Mouse (Mus musculus) midbrain, embryonic 12.5 days (tissue): ENCODE data around the gene Mpv17l2. TPM values are rescaled to one million over a fixed set of nuclear protein-coding genes. Genes with fewer than 3 reads are reported as not detected.

Experiments used
- ATAC-seq: fragments of 200-750 bp; cut with Nextera tagmentation; 2 replicates; pipeline ENCODE4 v1.8.0; 2017; ENCODE audit warnings: low read depth, moderate TSS enrichment, moderate library complexity; ENCODE audit not compliant: low FRiP score
- H3K27ac ChIP-seq: fragments of 300-500 bp; sonication (generic); replicated peaks from 2 replicates; pipeline ENCODE4 v1.5.1; 2016; ENCODE audit warnings: mild to moderate bottlenecking
- H3K27me3 ChIP-seq: fragments of 300-500 bp; sonication (generic); 2 replicates; pipeline ENCODE4 v1.6.1; 2016; ENCODE audit warnings: mild to moderate bottlenecking
- H3K36me3 ChIP-seq: fragments of 300-500 bp; sonication (generic); 2 replicates; pipeline ENCODE4 v1.6.1; 2016
- H3K4me1 ChIP-seq: fragments of 300-500 bp; sonication (generic); 2 replicates; pipeline ENCODE4 v1.6.1; 2016
- H3K4me2 ChIP-seq: fragments of 300-500 bp; sonication (generic); replicated peaks from 2 replicates; pipeline ENCODE4 v1.6.1; 2016; ENCODE audit warnings: mild to moderate bottlenecking, moderate library complexity
- H3K4me3 ChIP-seq: fragments of 300-500 bp; sonication (generic); 2 replicates; pipeline ENCODE4 v1.5.1; 2016; ENCODE audit warnings: mild to moderate bottlenecking
- H3K9ac ChIP-seq: fragments of 300-500 bp; sonication (generic); replicated peaks from 2 replicates; pipeline ENCODE4 v1.6.1; 2016; ENCODE audit warnings: mild to moderate bottlenecking, moderate library complexity
- H3K9me3 ChIP-seq: fragments of 300-500 bp; sonication (generic); 2 replicates; pipeline ENCODE4 v1.6.1; 2016; ENCODE audit warnings: mild to moderate bottlenecking
- WGBS: fragments of 180-500 bp; shearing (Covaris S2); methylation state at CpG from one replicate; pipeline ENCODE4 v1.1.7; 2016; 5-methylcytosine and 5-hydroxymethylcytosine counted together
- polyA plus RNA-seq: library from polyadenylated mRNA; unstranded; fragments of >200 nt; fragmentation: Nextera tagmentation; extraction: Ambion mirVana; gene quantifications from 2 replicates; pipeline ENCODE4 v1.2.1, GENCODE M21; 2016

The Mpv17l2 gene
- polyA plus RNA-seq, 1 experiment from 2014 or later = 37.3 TPM

DNA sequence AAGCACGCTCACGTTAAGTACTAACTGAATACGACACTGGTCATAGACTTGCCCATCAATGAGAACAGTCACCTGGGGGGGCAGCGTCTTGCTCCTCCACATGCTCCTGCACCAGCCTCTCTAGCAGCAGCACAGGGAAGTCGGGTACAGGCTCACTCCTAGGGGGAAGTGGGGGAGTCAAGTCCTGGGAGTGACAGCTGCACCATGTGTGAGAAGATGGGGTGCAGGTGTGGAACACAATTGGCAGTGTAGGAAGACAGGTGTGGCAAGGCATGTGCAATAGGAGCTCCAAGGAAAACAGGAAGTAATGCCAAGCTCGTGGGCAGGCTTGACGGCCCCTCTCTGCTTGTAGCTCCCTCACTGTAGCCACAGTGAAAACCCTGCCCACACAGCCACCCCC is 10.5 kb upstream of the Mpv17l2 start:
- Histone ChIP-seq H3K27me3 (peaks cover 25% of the 10 kb centered on the region), H3K4me2 (no peak overlapping the region), H3K9me3 (no peaks in the 10 kb centered on the region), H3K4me1 (peaks cover 38% of the 10 kb centered on the region), H3K9ac (no peak overlapping the region), H3K27ac (no peak overlapping the region), H3K4me3 (no peak overlapping the region), H3K36me3 (peaks cover 68% of the 10 kb centered on the region)
- WGBS = 91% methylated on average over 7 of the region's 7 CpGs
- ATAC-seq = no peak

GRCm38 (mm10) chr8:70770748-70771147 is 10.0 kb upstream of the Mpv17l2 start:
- Histone ChIP-seq H3K9ac (no peak overlapping the region), H3K36me3 (peaks cover 68% of the 10 kb centered on the region)

GRCm38 (mm10) chr8:70769858-70770257 is 9.1 kb upstream of the Mpv17l2 start:
- peaks cover 37% of the 10 kb centered on the region for H3K27me3 ChIP-seq
- H3K27ac ChIP-seq = no peak overlapping the region
- H3K4me3 ChIP-seq = no peak overlapping the region
- no peaks in the 10 kb centered on the region for H3K9me3 ChIP-seq
- no peak for ATAC-seq
- H3K9ac ChIP-seq = no peak overlapping the region; the same call in 1 of the 2 replicates
- H3K36me3 ChIP-seq = peaks cover 68% of the 10 kb centered on the region
- no peak overlapping the region for H3K4me2 ChIP-seq
- H3K4me1 ChIP-seq = peaks cover 36% of the 10 kb centered on the region
- 76% methylated on average over 12 of the region's 12 CpGs for WGBS

More at GRCm38 (mm10) chr8:70770748-70771147, 10.0 kb upstream of the Mpv17l2 start:
- no peak overlapping the region for H3K27ac ChIP-seq
- H3K4me2 ChIP-seq = no peak overlapping the region
- peaks cover 40% of the 10 kb centered on the region for H3K4me1 ChIP-seq
- no peak overlapping the region for H3K4me3 ChIP-seq
- 96% methylated on average over 13 of the region's 13 CpGs for WGBS
- no peaks in the 10 kb centered on the region for H3K9me3 ChIP-seq
- ATAC-seq = no peak
- peaks cover 30% of the 10 kb centered on the region for H3K27me3 ChIP-seq

- peak; percentile 77 for ATAC-seq
- Histone ChIP-seq H3K4me1 (peaks cover 31% of the 10 kb centered on the region), H3K9me3 (no peaks in the 10 kb centered on the region), H3K27me3 (peaks cover 39% of the 10 kb centered on the region), H3K4me2 (peak overlapping the region; percentile 3; the same call in 1 of the 2 replicates), H3K9ac (no peak overlapping the region; the same call in 1 of the 2 replicates), H3K27ac (no peak overlapping the region), H3K4me3 (no peak overlapping the region), H3K36me3 (peaks cover 63% of the 10 kb centered on the region)
- 5% methylated on average over 26 of the region's 26 CpGs for WGBS
Observed at GRCm38 (mm10) chr8:70769359-70769758, 8.6 kb upstream of the Mpv17l2 start.

DNA sequence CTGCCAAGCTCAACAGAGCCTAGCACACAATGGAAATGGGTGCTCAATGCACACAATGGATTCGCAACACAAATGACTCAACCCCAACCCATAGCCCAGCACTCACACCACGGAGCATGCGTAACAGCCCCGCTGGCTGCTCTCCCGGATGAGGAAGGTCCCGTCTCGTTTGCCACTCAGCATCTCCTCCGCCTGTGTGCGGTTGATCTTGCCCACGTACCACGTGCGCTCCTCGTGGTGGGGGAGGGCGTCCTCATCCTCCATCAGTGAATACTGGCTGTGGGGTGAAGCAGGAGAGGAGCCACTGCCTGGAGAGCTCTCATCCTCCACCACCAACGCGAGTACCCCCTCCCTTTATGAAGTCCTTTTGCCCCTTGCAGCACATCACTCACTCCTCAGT is 8.2 kb upstream of the Mpv17l2 start:
- peaks cover 59% of the 10 kb centered on the region for H3K36me3 ChIP-seq
- no peak overlapping the region for H3K27ac ChIP-seq
- H3K27me3 ChIP-seq = peaks cover 39% of the 10 kb centered on the region
- no peaks in the 10 kb centered on the region for H3K9me3 ChIP-seq
- no peak overlapping the region for H3K4me2 ChIP-seq
- H3K9ac ChIP-seq = no peak overlapping the region
- 84% methylated on average over 16 of the region's 16 CpGs for WGBS
- peak; percentile 1; the same call in 1 of the 2 replicates for ATAC-seq
- peaks cover 27% of the 10 kb centered on the region for H3K4me1 ChIP-seq
- H3K4me3 ChIP-seq = no peak overlapping the region

- peaks cover 21% of the 10 kb centered on the region for H3K4me1 ChIP-seq
- H3K9ac ChIP-seq = no peak overlapping the region
- peaks cover 53% of the 10 kb centered on the region for H3K36me3 ChIP-seq
- no peak overlapping the region for H3K27ac ChIP-seq
- peaks cover 39% of the 10 kb centered on the region for H3K27me3 ChIP-seq
- no peak overlapping the region for H3K4me3 ChIP-seq
- H3K9me3 ChIP-seq = no peaks in the 10 kb centered on the region
- no peak overlapping the region for H3K4me2 ChIP-seq
- 95% methylated on average over 32 of the region's 32 CpGs for WGBS
- no peak for ATAC-seq
Observed at GRCm38 (mm10) chr8:70768231-70768776, 7.6 kb upstream of the Mpv17l2 start.

DNA sequence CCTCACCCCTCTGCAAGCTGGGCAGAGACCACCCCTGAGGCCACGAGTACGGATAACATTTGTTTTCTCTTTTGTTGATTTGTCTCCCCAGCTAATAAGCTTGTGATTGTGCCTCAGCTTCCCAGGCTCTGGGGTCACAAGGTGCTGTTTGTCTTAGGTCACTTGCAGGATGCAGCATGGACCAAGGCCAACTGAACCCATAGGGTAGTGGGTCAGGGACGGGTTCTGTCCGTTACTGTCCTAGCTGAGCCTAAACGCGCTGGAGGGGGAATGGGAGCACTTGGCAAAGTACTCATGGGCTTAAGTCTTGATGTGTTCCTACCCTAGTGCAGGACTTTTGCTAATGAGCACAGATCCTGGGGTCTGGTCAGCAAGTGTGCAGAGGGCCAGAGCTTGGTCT is 6.8 kb upstream of the Mpv17l2 start:
- Histone ChIP-seq H3K9ac (no peak overlapping the region), H3K27me3 (peaks cover 39% of the 10 kb centered on the region), H3K9me3 (no peaks in the 10 kb centered on the region), H3K36me3 (peaks cover 46% of the 10 kb centered on the region), H3K27ac (no peak overlapping the region), H3K4me1 (peaks cover 19% of the 10 kb centered on the region), H3K4me3 (no peak overlapping the region), H3K4me2 (no peak overlapping the region)
- ATAC-seq = no peak
- WGBS = 70% methylated on average over 6 of the region's 6 CpGs

- Histone ChIP-seq H3K4me1 (peaks cover 19% of the 10 kb centered on the region), H3K27ac (no peak overlapping the region), H3K4me2 (peak overlapping the region; percentile 55), H3K9ac (peak overlapping the region; percentile 51), H3K9me3 (no peaks in the 10 kb centered on the region), H3K27me3 (peaks cover 39% of the 10 kb centered on the region), H3K36me3 (peaks cover 39% of the 10 kb centered on the region), H3K4me3 (peak overlapping the region; percentile 32)
- 0 out of 2 replicates have a peak, but pooled peaks have one; percentile 8 for ATAC-seq
- 6% methylated on average over 21 of the region's 21 CpGs for WGBS
Observed at GRCm38 (mm10) chr8:70766571-70767440, 6.1 kb upstream of the Mpv17l2 start.

- Histone ChIP-seq H3K9ac (peak overlapping the region; percentile 51), H3K4me1 (peaks cover 19% of the 10 kb centered on the region), H3K4me2 (peak overlapping the region; percentile 55), H3K36me3 (peaks cover 31% of the 10 kb centered on the region), H3K4me3 (peak overlapping the region; percentile 32), H3K27me3 (peaks cover 36% of the 10 kb centered on the region), H3K9me3 (no peaks in the 10 kb centered on the region), H3K27ac (no peak overlapping the region)
- 2% methylated on average over 34 of the region's 34 CpGs for WGBS
- no peak for ATAC-seq
Observed at GRCm38 (mm10) chr8:70765838-70766570, 5.3 kb upstream of the Mpv17l2 start.

- Histone ChIP-seq H3K9me3 (no peaks in the 10 kb centered on the region), H3K27me3 (peaks cover 31% of the 10 kb centered on the region), H3K27ac (no peak overlapping the region), H3K9ac (no peak overlapping the region), H3K36me3 (peaks cover 24% of the 10 kb centered on the region), H3K4me3 (no peak overlapping the region), H3K4me1 (peaks cover 21% of the 10 kb centered on the region), H3K4me2 (peak overlapping the region; percentile 55)
- 75% methylated on average over 9 of the region's 9 CpGs for WGBS
- no peak for ATAC-seq
Observed at GRCm38 (mm10) chr8:70765329-70765728, 4.6 kb upstream of the Mpv17l2 start.

DNA sequence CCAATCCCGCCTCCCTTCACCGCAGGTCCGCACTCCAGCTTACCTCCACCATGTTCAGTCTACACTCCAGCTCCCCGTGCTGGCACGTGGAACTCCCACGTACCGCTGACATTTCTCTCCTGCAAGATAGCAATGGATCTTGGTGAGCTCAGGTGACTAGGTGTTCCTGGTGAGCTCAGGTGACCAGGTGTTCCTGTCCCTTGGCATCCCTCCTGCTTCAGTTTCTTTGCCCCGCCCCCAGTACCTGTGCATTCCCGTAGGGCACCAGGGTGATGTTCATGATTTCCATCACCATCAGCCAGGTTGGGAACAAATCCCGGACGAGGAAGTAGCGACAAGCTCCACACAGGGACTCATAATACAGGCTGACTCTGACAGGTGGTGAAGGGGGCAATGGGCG is 3.9 kb upstream of the Mpv17l2 start:
- H3K4me1 ChIP-seq = peaks cover 27% of the 10 kb centered on the region

GRCm38 (mm10) chr8:70764026-70764425 is 3.3 kb upstream of the Mpv17l2 start:
- Histone ChIP-seq H3K4me2 (no peak overlapping the region), H3K4me1 (peaks cover 34% of the 10 kb centered on the region), H3K4me3 (no peak overlapping the region), H3K27ac (no peak overlapping the region), H3K9me3 (no peaks in the 10 kb centered on the region), H3K9ac (no peak overlapping the region), H3K36me3 (peaks cover 13% of the 10 kb centered on the region), H3K27me3 (peaks cover 31% of the 10 kb centered on the region)
- WGBS = 80% methylated on average over 8 of the region's 8 CpGs
- no peak for ATAC-seq

More for the DNA sequence above, 3.9 kb upstream of the Mpv17l2 start:
- Histone ChIP-seq H3K4me3 (no peak overlapping the region), H3K4me2 (no peak overlapping the region), H3K36me3 (peaks cover 17% of the 10 kb centered on the region), H3K9me3 (no peaks in the 10 kb centered on the region), H3K27ac (no peak overlapping the region), H3K27me3 (peaks cover 31% of the 10 kb centered on the region), H3K9ac (no peak overlapping the region)
- ATAC-seq = no peak
- WGBS = 92% methylated on average over 13 of the region's 13 CpGs
